Mouse (Mus musculus): Measurements from ENCODE around the gene Vcl. TPM values are rescaled to one million over a fixed set of nuclear protein-coding genes. Genes with fewer than 3 reads are reported as not detected.
A peak's percentile ranks its signal among the peaks of the same experiment; 100 is the strongest.

Gene Vcl
- total RNA-seq, 2 experiments from 2014 or later: 25.2 to 29.0 TPM

GRCm38 (mm10) chr14:20938424-20938823 is 9.2 kb downstream of the Vcl start:
- no peak for ATAC-seq (replicated peaks; ENCODE audit: poor library complexity, severe bottlenecking)

- peak; percentile 17; the same call in 1 of the 2 replicates for ATAC-seq (replicated peaks; ENCODE audit: poor library complexity, severe bottlenecking)
Measured at GRCm38 (mm10) chr14:20938860-20939259, 9.7 kb downstream of the Vcl start.

GRCm38 (mm10) chr14:20945296-20945695 is 16.1 kb downstream of the Vcl start:
- no peak for ATAC-seq (replicated peaks; ENCODE audit: poor library complexity, severe bottlenecking)

DNA sequence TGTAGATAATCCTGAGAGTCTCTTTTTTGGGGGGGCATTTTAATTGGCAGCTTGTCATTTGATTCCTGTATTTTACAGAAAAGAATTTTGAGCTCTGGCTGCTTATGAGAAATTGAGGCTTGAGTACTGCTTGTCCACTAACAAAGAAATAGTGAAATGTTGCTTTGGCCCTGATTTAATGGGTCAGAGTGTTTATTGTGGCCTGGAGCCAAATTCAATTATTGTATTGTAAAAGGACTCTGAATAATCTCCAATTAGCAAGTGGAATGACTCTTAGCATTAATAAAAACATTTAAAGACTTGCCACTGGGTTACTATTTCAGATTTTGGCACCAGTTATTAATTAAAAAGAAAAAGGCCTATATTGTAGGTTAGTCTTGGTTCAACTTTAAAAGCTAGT is 26.8 kb downstream of the Vcl start:
- no peak for ATAC-seq (replicated peaks; ENCODE audit: poor library complexity, severe bottlenecking)

- ATAC-seq (replicated peaks; ENCODE audit: poor library complexity, severe bottlenecking): no peak
Measured at GRCm38 (mm10) chr14:20958971-20959370, 29.8 kb downstream of the Vcl start.

GRCm38 (mm10) chr14:20962466-20962865 is 33.3 kb downstream of the Vcl start:
- ATAC-seq (replicated peaks; ENCODE audit: poor library complexity, severe bottlenecking): no peak

GRCm38 (mm10) chr14:20962906-20963305 is 33.7 kb downstream of the Vcl start:
- no peak for ATAC-seq (replicated peaks; ENCODE audit: poor library complexity, severe bottlenecking)

- no peak; the same call in 1 of the 2 replicates for ATAC-seq (replicated peaks; ENCODE audit: poor library complexity, severe bottlenecking)
Measured at GRCm38 (mm10) chr14:20963863-20964262, 34.7 kb downstream of the Vcl start.

- ATAC-seq (replicated peaks; ENCODE audit: poor library complexity, severe bottlenecking): no peak
Measured at GRCm38 (mm10) chr14:20964285-20964684, 35.1 kb downstream of the Vcl start.

DNA sequence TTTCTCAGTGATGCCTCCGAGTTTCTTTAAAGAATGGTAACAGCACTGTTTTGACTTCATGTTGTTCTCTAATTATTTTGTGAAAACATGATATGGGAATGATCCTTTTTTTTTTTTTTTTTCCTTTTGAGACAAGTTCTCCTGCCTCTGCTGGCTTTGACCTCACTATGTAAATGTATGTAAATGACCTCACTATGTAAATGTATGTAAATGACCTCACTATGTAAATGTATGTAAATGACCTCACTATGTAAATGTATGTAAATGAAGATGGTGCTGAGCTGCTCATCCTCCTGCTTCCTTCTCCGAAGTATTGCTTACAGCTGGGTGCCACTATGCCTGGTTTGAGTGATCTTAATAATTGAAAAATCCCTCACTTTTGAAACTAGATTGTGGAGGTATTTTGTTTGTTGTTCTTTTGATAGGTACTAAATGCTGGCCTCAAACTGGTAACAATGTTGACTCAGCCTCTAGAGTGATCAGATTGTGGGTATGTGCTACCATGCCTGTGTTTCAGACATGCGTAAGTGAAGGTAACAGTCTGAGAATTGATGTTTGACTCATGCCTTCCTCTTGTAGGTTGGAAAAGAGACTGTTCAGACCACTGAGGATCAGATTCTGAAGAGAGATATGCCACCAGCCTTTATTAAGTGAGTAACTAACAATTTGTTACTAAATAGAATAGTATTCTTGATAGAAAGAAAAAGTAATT is 37.9 kb downstream of the Vcl start:
- ATAC-seq (replicated peaks; ENCODE audit: poor library complexity, severe bottlenecking): no peak

- no peak for ATAC-seq (replicated peaks; ENCODE audit: poor library complexity, severe bottlenecking)
Measured at GRCm38 (mm10) chr14:20969066-20969465, 39.9 kb downstream of the Vcl start.

DNA sequence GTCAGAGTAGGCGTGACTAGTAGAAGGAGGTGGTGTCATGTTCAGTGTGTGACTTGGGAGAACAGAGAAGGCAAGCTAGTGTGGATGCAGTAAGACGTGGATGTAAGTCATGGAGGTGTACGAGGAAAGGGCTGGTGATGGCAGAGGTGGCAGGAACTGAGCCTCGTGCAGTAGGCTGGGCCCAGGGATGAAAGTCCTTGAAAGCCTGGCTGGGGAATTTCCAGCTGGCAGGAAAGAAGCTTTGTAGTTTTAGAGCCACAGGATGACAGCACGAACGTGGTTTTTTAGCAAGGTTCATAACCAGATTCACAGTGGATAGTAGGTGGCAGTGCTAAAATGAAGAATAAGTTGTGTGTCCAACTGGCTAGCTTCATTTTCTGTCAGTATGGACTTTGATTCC is 41.2 kb downstream of the Vcl start:
- no peak for ATAC-seq (replicated peaks; ENCODE audit: poor library complexity, severe bottlenecking)

DNA sequence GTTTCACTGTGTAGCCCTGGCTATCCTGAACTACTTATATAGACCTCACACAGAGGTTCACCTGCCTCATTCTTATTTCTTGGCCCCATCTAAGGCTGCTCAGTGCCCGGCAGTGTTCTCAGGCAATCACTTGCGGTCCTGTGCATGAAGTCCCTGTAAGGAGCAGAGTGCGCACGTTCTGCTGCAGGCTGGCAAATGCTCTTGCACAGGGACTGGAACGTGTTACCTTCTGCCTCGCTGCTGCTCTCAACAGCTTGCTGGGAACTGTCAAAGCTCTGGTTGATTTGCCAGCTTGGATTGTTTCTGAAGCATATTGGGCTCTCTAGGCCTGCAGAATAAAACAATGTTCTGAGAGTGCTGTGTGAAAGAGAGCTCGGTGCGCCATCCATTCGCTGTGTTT is 41.7 kb downstream of the Vcl start:
- no peak for ATAC-seq (replicated peaks; ENCODE audit: poor library complexity, severe bottlenecking)

- no peak for ATAC-seq (replicated peaks; ENCODE audit: poor library complexity, severe bottlenecking)
Measured at GRCm38 (mm10) chr14:20973821-20974220, 44.6 kb downstream of the Vcl start.

- ATAC-seq (replicated peaks; ENCODE audit: poor library complexity, severe bottlenecking): no peak
Measured at GRCm38 (mm10) chr14:20976741-20977140, 47.5 kb downstream of the Vcl start.

GRCm38 (mm10) chr14:20977726-20978125 is 48.5 kb downstream of the Vcl start:
- ATAC-seq (replicated peaks; ENCODE audit: poor library complexity, severe bottlenecking): no peak

DNA sequence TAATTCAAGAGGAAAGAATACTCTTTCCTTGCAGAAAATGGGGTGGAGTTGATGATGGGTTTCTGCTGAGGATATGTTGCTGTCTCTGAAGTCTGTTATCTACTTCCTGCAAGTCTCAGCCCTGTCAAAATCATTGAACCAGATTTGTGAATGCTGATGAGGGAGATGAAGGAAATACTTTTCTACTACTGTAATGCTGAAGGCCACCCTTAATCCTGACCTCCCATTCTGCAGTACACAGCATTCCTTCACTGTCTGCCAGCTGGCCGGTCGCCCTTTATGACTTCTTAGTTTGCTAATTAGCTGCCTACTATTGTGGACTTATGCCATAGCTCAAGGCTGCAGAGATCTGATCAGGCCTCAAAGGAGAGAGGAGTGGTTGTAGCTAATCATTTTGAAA is 54.6 kb downstream of the Vcl start:
- ATAC-seq (replicated peaks; ENCODE audit: poor library complexity, severe bottlenecking): no peak

GRCm38 (mm10) chr14:20985482-20985881 is 56.3 kb downstream of the Vcl start:
- ATAC-seq (replicated peaks; ENCODE audit: poor library complexity, severe bottlenecking): no peak

DNA sequence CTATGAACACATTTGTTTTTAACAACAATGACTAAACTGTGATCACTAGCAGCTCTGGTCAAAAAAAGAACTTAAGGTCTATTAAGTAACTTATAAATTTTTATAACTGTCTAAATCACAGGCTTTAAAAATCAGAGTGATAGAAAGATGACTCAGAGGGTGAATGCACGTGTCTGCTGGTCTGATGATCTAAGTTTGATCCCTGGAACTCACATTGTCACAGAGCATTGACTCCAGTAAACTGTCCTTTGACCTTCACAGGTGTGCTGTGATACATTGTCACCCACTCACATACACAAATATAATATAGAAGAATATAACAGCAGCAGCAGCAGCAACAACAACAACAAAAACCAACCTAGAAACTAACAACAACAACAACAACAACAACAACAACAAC is 62.3 kb downstream of the Vcl start:
- ATAC-seq (replicated peaks; ENCODE audit: poor library complexity, severe bottlenecking): no peak

DNA sequence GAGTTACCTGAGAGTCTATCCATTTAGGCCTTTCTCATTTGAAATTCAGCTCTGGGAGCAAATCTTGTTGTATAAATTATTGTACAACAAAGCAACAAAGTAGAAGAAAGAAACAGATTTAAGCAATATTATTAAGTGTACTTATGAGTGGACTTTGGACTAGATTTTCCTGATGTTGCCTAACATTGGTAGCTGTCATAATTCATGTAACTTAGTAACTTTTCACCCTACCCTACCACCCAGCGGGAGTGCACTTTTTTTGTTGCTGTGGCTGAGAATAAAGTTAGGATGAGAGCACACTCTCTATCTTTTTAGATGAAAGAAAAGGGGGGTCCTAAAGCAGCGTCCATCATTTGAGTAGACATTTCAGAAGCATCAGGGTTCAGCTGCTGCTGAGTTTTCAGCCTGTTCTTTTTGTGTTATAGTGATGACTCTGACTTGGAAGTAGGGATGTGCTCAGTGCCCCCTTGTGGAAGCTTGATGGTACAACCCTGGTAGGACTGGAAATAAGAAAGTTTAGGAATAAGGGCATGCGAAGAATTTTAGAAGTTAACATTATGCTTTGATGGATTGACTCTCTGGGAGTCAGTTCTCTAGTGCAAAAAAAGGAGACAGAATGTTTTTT is 64.0 kb downstream of the Vcl start:
- peak; percentile 61; the same call in 1 of the 2 replicates for ATAC-seq (replicated peaks; ENCODE audit: poor library complexity, severe bottlenecking)

DNA sequence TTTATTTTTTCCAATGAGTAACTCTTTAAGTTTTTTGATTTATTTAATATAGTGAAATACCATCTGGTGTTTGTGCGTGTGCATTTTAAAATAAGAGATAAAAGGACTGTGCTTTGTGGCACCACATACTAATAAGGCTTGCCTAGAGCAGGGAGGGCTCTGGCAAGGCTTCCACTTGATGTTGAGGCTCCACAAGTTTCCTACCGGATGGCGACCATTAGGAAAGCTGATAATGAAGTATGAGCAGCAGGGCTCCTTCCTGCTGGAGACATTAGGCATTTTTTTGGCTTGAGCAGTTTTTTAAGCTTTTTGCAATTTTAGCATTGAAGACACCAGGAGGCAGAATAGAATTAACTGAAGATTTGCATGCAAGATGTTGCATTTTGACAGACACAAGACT is 65.3 kb downstream of the Vcl start:
- ATAC-seq (replicated peaks; ENCODE audit: poor library complexity, severe bottlenecking): no peak

- no peak for ATAC-seq (replicated peaks; ENCODE audit: poor library complexity, severe bottlenecking)
Measured at GRCm38 (mm10) chr14:20995497-20995896, 66.3 kb downstream of the Vcl start.

Measured in granulocyte monocyte progenitor cell, adult 5-6 weeks (primary cell).